Mouse (Mus musculus): Measurements from ENCODE around the gene Abca5. TPM values are rescaled to one million over a fixed set of nuclear protein-coding genes. Genes with fewer than 3 reads are reported as not detected.

The Abca5 gene
- 0.04 and 0.11 TPM in 2 replicates for polyA plus RNA-seq (2012; rRNA removed)

GRCm38 (mm10) chr11:110337289-110338245 is at the start of gene Abca5:
Gene Abca5 (minus strand): TSS chr11:110337716.

GRCm38 (mm10) chr11:110251534-110251933 is 86.0 kb downstream of the Abca5 start, which contains the start of gene Abca6:
Gene Abca6 (minus strand): TSS chr11:110251776.

Other genes with a start within 250 kb of the Abca5 start
- gene Abca8a, start 241.7 kb downstream of the Abca5 start, polyA plus RNA-seq (2012; rRNA removed), result 0.83 and 3.0 TPM in 2 replicates
- gene Abca9, start 169.5 kb downstream of the Abca5 start, polyA plus RNA-seq (2012; rRNA removed), result 0.14 and 0.19 TPM in 2 replicates
- gene Abca6, start 85.9 kb downstream of the Abca5 start, polyA plus RNA-seq (2012; rRNA removed), result 0.01 and 0.03 TPM in 2 replicates
- gene Map2k6, start 61.4 kb upstream of the Abca5 start, polyA plus RNA-seq (2012; rRNA removed), result 0.26 and 0.27 TPM in 2 replicates